Mouse (Mus musculus): ENCODE measurements around the gene St3gal3.

- TF ChIP-seq CTCF (IDR thresholded peaks at IDR 0.05; ENCODE audit: low read depth, low read length) (no peak), POLR2A (IDR thresholded peaks at IDR 0.05; ENCODE audit: extremely low read depth, insufficient read depth, low read length) (no peak)
Measured at GRCm38 (mm10) chr4:117915489-117916105, 219.1 kb downstream of the St3gal3 start.

All from liver, adult 2 months (tissue).